Mouse (Mus musculus) spleen, adult 2 months (tissue): ENCODE measurements around the gene Rasgrp2.

ENCODE experiments used
- CTCF ChIP-seq: fragments of 200-500 bp; IDR thresholded peaks from 2 replicates; pipeline ENCODE4 v1.5.1; 2011; ENCODE audit warnings: mild to moderate bottlenecking, inconsistent platforms; ENCODE audit not compliant: insufficient read depth, insufficient read length, insufficient replicate concordance; ENCODE audit errors: extremely low read depth
- POLR2A ChIP-seq: fragments of 200-500 bp; IDR thresholded peaks from 2 replicates; pipeline ENCODE4 v1.6.1; 2011; ENCODE audit warnings: low read depth, low read length, inconsistent platforms

- no peak for TF ChIP-seq CTCF
- TF ChIP-seq POLR2A, result no peak
Observed at GRCm38 (mm10) chr19:6445761-6446423, 46.8 kb downstream of the Rasgrp2 start.
